Mouse (Mus musculus) liver, adult 2 months (tissue): Measurements from ENCODE around the gene Zfr2.

Source experiments
- CTCF ChIP-seq: fragments of 200-500 bp; IDR thresholded peaks from 2 replicates; pipeline ENCODE4 v1.5.1; 2011; ENCODE audit warnings: low read depth, low read length, control low read depth
- POLR2A ChIP-seq: fragments of 200-500 bp; IDR thresholded peaks from 2 replicates; pipeline ENCODE4 v1.6.1; 2011; ENCODE audit warnings: low read length, control low read depth; ENCODE audit not compliant: insufficient read depth; ENCODE audit errors: extremely low read depth

- TF ChIP-seq POLR2A (no peak), CTCF (no peak)
Measured at GRCm38 (mm10) chr10:81187161-81187560, 45.8 kb upstream of the Zfr2 start.
